Comparison of ENCODE assay signal across 8 mouse cellular contexts in genomic region chr9:45838434-45839138, GRCm38 (mm10). TPM values are rescaled to one million over a fixed set of nuclear protein-coding genes. Genes with fewer than 3 reads are reported as not detected.
A peak's percentile ranks its signal among the peaks of the same experiment; 100 is the strongest.
DNase-seq lines count a peak whose midpoint lies in the region; ATAC-seq lines count a peak whose summit lies in the region.

TSS of gene Bace1 (plus strand) at chr9:45838580.

- peak; percentile 84 for DNase-seq in adipocyte (ENCODE audit: low spot score)
- peak; percentile 84 for DNase-seq in gastrocnemius, adult 18-20 months (ENCODE audit: low spot score)
- DNase-seq in hindbrain, embryonic 14.5 days (ENCODE audit: low spot score), result peak; percentile 89
- DNase-seq in layer of hippocampus, postnatal 36 days, result peak; percentile 86 to 87
- peak; percentile 93 for DNase-seq in lung, postnatal 10 days
- peak; percentile 94 for DNase-seq in retina, postnatal 1 day

- no peaks in the 10 kb centered on the region for H3K36me3 ChIP-seq in hindbrain, embryonic 14.5 days (replicated peaks; ENCODE audit: control insufficient read depth, insufficient read depth)

- peak within 1 kb of the TSS; percentile 91 for H3K4me2 ChIP-seq in hindbrain, embryonic 14.5 days (replicated peaks)

- H3K27me3 ChIP-seq in hindbrain, embryonic 14.5 days (ENCODE audit: control insufficient read depth, insufficient read depth, low read length), result no peaks in the 10 kb centered on the region

- peak; percentile 43; the same call in 1 of the 2 replicates for ATAC-seq in common myeloid progenitor, adult 5-6 weeks (replicated peaks; ENCODE audit: low read depth, poor library complexity, severe bottlenecking)
- ATAC-seq in hindbrain, embryonic 14.5 days (ENCODE audit: low FRiP score), result peak; percentile 88
- no peak for ATAC-seq in megakaryocyte-erythroid progenitor cell, adult 5-6 weeks (replicated peaks; ENCODE audit: low FRiP score, low TSS enrichment, poor library complexity, severe bottlenecking)

- peak within 1 kb of the TSS; percentile 83 for H3K27ac ChIP-seq in hindbrain, embryonic 14.5 days

- peak within 1 kb of the TSS; percentile 91 for H3K9ac ChIP-seq in hindbrain, embryonic 14.5 days

- peaks cover 36% of the 10 kb centered on the region for H3K4me1 ChIP-seq in hindbrain, embryonic 14.5 days (replicated peaks; ENCODE audit: control insufficient read depth, insufficient read depth, low read length)

- H3K9me3 ChIP-seq in hindbrain, embryonic 14.5 days (ENCODE audit: control insufficient read depth, low read length), result no peaks in the 10 kb centered on the region

- H3K4me3 ChIP-seq in hindbrain, embryonic 14.5 days (replicated peaks; ENCODE audit: low read length), result peak within 1 kb of the TSS; percentile 69

- under 1% methylated on average over 35 of the region's 40 CpGs for WGBS in hindbrain, embryonic 14.5 days

RNA-seq across cellular contexts. Expression of gene Bace1, which starts in this region (rescaled TPM):
- 9.0 and 13.7 TPM in 2 replicates for total RNA-seq in common myeloid progenitor, adult 5-6 weeks (2017)
- total RNA-seq in gastrocnemius, adult 18-20 months (2021), result 10 to 100 TPM; 35.6 to 37.1 TPM
- polyA plus RNA-seq in hindbrain, embryonic 14.5 days (2014; fragmentation: Nextera tagmentation; extraction: Ambion mirVana), result 46.0 and 50.3 TPM in 2 replicates
- 10 to 100 TPM; 80.6 to 82.3 TPM for total RNA-seq in layer of hippocampus, postnatal 36 days (2021)
- 1.7 and 5.8 TPM in 2 replicates for total RNA-seq in megakaryocyte-erythroid progenitor cell, adult 5-6 weeks (2014; fragmentation: Nextera tagmentation)
- 0.52 and 0.99 TPM in 2 replicates for total RNA-seq in megakaryocyte-erythroid progenitor cell, adult 5-6 weeks (2017)
